Mouse (Mus musculus) neural tube, embryonic 13.5 days (tissue): Measurements from ENCODE around the gene Rps4x. TPM values are rescaled to one million over a fixed set of nuclear protein-coding genes. Genes with fewer than 3 reads are reported as not detected.
"Not testable (repeated sequence)": the region's sequence is repeated elsewhere in the genome, so short reads cannot be mapped to it uniquely, and the experiment has no call there.

Experiments used
- ATAC-seq: fragments of 200-750 bp; cut with Nextera tagmentation; 2 replicates; pipeline ENCODE4 v1.8.0; 2017; ENCODE audit warnings: low read depth, mild to moderate bottlenecking, moderate TSS enrichment, moderate library complexity
- H3K27ac ChIP-seq: fragments of 300-500 bp; sonication (generic); replicated peaks from 2 replicates; pipeline ENCODE4 v1.5.1; 2015; ENCODE audit warnings: moderate library complexity, mild to moderate bottlenecking, inconsistent platforms
- H3K27me3 ChIP-seq: fragments of 300-500 bp; sonication (generic); 2 replicates; pipeline ENCODE4 v1.6.1; 2015; ENCODE audit warnings: mild to moderate bottlenecking, inconsistent platforms
- H3K36me3 ChIP-seq: fragments of 300-500 bp; sonication (generic); 2 replicates; pipeline ENCODE4 v1.6.1; 2015; ENCODE audit warnings: mild to moderate bottlenecking, inconsistent platforms
- H3K4me1 ChIP-seq: fragments of 300-500 bp; sonication (generic); replicated peaks from 2 replicates; pipeline ENCODE4 v1.6.1; 2015; ENCODE audit warnings: inconsistent platforms
- H3K4me2 ChIP-seq: fragments of 300-500 bp; sonication (generic); 2 replicates; pipeline ENCODE4 v1.6.1; 2015; ENCODE audit warnings: inconsistent platforms, mild to moderate bottlenecking, moderate library complexity
- H3K4me3 ChIP-seq: fragments of 300-500 bp; sonication (generic); 2 replicates; pipeline ENCODE4 v1.5.1; 2015; ENCODE audit warnings: mild to moderate bottlenecking, inconsistent platforms
- H3K9ac ChIP-seq: fragments of 300-500 bp; sonication (generic); 2 replicates; pipeline ENCODE4 v1.6.1; 2015; ENCODE audit warnings: moderate library complexity, mild to moderate bottlenecking, inconsistent platforms
- H3K9me3 ChIP-seq: fragments of 300-500 bp; sonication (generic); 2 replicates; pipeline ENCODE4 v1.6.1; 2016; ENCODE audit warnings: inconsistent platforms
- WGBS: fragments of 180-500 bp; shearing (Covaris S2); methylation state at CpG from one replicate; pipeline ENCODE4 v1.1.7; 2015; 5-methylcytosine and 5-hydroxymethylcytosine counted together
- polyA plus RNA-seq: library from polyadenylated mRNA; unstranded; fragments of >200 nt; fragmentation: Nextera tagmentation; extraction: Ambion mirVana; gene quantifications from 2 replicates; pipeline ENCODE4 v1.2.1, GENCODE M21; 2015

Rps4x gene
- polyA plus RNA-seq: 423 and 453 TPM in 2 replicates

DNA sequence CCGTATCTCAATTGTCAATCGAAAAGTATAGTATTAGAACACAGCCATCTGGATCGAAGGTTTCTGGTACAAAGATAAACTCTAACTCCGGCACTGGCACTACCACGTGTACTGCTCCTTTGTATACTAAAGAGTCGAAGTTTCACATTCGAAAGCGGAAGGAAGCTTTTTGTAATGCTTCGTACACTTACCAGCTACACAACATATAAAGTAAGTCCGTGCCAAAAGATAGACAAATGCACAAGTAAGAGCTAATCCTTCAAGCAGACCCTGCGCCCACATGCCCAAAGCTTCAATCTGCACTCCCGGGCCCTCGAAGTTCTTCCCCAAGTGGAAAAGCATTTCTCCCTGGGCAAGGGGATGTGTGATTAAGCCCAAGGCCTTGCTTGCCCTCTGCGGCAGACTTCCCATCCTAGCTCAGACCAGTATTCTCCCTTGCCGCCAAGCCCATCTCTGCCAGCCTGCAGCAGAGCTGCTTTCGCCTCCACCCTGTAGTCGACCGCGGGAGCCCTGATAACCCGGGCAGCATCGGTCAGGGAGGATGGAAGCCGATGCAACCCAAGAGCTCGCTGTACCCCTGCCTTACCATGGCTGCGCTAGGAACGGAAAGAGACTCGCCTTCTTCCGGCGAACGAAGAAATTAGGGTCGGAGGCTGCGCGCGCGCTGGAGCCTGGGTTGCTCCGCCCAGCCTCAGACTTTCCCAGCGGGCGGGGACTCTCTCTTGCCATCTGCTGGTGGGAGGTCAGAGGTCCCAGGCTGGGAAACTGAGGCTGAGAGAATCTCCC is at the start of gene Rps4x:
Gene Rps4x (minus strand): TSS at position 683 of the 786 bp plus-strand sequence.
- Histone ChIP-seq H3K27ac (peak within 1 kb of the TSS; percentile 90), H3K4me1 (peaks cover 18% of the 10 kb centered on the region), H3K4me2 (peak within 1 kb of the TSS; percentile 73), H3K9ac (peak within 1 kb of the TSS; percentile 84), H3K36me3 (peaks cover 7% of the 10 kb centered on the region), H3K4me3 (peak within 1 kb of the TSS; percentile 56), H3K9me3 (no peaks in the 10 kb centered on the region), H3K27me3 (0 out of 2 replicates have a peak, but pooled peaks cover 4% of the 10 kb centered on the region)
- WGBS: 21% methylated on average over 37 of the region's 37 CpGs
- peak; percentile 95 for ATAC-seq

DNA sequence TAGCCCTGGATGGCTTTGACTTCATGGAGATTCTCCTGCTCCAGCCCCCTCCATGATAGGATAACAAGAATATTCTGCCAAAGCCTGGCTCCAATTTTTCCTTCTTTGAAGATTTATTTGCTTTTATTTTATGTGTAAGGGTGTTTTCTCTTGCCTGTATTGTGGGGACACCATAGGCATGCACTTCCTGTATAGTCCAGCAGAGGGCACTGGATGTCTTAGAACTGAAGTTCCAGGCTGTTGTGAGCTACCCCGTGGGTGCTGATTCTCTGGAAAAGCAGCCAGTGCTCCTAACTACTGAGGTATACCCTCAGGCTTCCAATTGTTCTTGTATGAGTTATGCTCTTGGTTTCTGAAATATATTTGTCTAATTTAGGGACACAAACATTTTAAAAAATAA is 29.9 kb upstream of the Rps4x start:
- no peak for ATAC-seq
- H3K4me3 ChIP-seq: no peak overlapping the region
- H3K9me3 ChIP-seq: no peaks in the 10 kb centered on the region
- no peak overlapping the region for H3K27ac ChIP-seq
- WGBS: 26% methylated on average over 1 of the region's 1 CpGs
- no peaks in the 10 kb centered on the region for H3K4me1 ChIP-seq
- no peak overlapping the region for H3K9ac ChIP-seq
- H3K36me3 ChIP-seq: no peaks in the 10 kb centered on the region
- H3K27me3 ChIP-seq: no peaks in the 10 kb centered on the region
- H3K4me2 ChIP-seq: no peak overlapping the region

DNA sequence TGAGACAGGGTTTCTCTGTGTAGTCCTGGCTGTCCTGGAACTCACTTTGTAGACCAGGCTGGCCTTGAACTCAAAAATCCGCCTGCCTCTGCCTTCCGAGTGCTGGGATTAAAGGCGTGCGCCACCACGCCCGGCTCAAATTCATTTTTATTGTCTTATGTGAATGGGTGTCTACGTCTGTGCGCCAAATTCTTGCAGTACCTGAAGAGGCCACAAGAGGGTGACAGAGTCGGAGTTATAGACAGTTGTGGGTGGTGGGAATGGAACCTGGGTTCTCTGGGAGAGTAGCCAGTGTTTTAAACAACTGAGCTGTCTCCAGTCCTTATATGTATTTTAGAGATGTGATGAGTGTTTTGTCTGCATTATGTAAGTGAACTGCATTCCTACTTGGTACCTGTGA is 26.2 kb upstream of the Rps4x start:
- H3K4me1 ChIP-seq, H3K9me3 ChIP-seq, H3K36me3 ChIP-seq, H3K4me2 ChIP-seq, H3K27me3 ChIP-seq, H3K4me3 ChIP-seq, ATAC-seq, H3K27ac ChIP-seq, H3K9ac ChIP-seq: not testable (repeated sequence)
- 43% methylated on average over 9 of the region's 9 CpGs for WGBS

DNA sequence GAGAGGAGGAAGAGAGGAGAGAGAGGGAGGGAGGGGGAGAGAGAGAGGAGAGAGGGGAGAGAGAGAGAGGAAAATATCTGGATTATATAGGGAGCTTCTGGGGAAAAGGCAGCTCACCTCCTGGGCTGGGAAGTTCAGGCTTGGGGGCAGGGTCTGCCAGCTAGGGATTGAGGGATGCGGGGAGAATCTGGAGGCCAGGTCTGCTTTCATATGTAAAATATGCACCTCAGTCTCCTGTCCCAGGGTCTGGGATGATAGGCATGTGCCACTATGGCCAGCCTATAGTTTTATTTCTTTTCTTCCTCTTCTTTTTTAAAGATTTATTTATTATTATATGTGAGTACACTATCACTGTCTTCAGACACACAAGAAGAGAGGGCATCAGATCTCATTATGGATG is 1.6 kb upstream of the Rps4x start:
- Histone ChIP-seq H3K4me1 (peaks cover 18% of the 10 kb centered on the region), H3K27ac (no peak overlapping the region), H3K9ac (no peak overlapping the region), H3K27me3 (0 out of 2 replicates have a peak, but pooled peaks cover 3% of the 10 kb centered on the region), H3K4me3 (no peak overlapping the region), H3K9me3 (no peaks in the 10 kb centered on the region), H3K4me2 (no peak overlapping the region), H3K36me3 (no peaks in the 10 kb centered on the region)
- no peak for ATAC-seq
- 58% methylated on average over 1 of the region's 1 CpGs for WGBS

DNA sequence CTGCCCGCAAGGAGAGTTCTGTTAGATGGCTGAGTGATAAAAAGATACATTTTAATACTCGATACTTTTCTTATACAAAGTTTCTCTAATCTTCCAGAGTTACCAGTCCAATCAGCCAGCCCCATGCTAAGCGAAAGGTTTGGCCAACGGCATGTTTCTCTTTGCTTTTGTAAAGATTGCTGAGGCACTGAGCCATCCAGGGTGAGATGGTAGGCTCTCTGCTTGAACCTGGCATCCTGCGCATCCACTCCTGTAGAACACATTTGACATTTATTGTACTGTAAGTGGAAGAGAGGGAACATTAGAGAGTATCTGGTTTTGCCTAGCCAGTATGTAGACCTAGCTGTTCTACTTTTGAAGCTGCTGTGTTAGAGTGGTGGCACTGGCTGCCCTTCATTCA is 387 bp upstream of the Rps4x start:
- no peaks in the 10 kb centered on the region for H3K9me3 ChIP-seq
- 0 out of 2 replicates have a peak, but pooled peaks cover 4% of the 10 kb centered on the region for H3K27me3 ChIP-seq
- H3K4me2 ChIP-seq: no peak overlapping the region
- 0 out of 2 replicates have a peak overlapping the region, but pooled peaks have one; percentile 56 for H3K4me3 ChIP-seq
- no peak overlapping the region for H3K9ac ChIP-seq
- peaks cover under 1% of the 10 kb centered on the region for H3K36me3 ChIP-seq
- 0 out of 2 replicates have a peak, but pooled peaks have one; percentile 24 for ATAC-seq
- H3K27ac ChIP-seq: no peak overlapping the region
- peaks cover 18% of the 10 kb centered on the region for H3K4me1 ChIP-seq
- WGBS: 54% methylated on average over 5 of the region's 5 CpGs

DNA sequence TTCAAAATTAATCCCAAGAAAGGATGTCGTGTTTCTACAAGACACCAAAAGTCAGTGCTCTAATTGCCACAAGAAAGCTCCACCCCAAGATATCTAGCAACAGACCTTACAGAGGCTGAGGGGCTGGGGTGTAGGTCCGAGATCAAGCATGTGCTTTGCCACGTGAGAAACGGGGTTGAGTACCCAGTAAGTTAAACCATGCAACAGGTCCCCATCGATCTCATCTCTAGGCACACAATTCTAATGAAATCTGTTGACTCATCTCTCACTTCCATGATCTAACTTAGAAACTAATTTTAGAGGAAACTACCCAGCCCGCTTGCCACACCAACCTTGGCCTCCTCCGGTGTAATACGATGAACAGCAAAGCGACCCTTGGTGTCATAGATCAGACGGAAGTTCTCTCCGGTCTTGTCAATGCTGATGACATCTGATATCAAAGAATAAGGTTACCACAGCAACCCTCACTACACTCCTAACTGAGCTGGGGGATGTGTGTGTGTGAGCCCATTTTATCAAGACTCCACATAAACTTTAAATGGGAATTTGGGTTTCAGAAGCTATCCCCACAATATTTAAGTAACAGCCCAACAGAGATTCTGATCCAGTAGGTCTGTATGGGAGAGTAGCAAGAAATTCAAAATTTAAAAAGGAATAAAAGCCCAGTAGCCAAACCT is 2.0 kb downstream of the Rps4x start:
- Histone ChIP-seq H3K36me3 (peaks cover 12% of the 10 kb centered on the region), H3K4me3 (peak overlapping the region; percentile 56), H3K4me1 (peaks cover 18% of the 10 kb centered on the region), H3K9me3 (no peaks in the 10 kb centered on the region), H3K27me3 (0 out of 2 replicates have a peak, but pooled peaks cover 4% of the 10 kb centered on the region), H3K4me2 (peak overlapping the region; percentile 73), H3K9ac (peak overlapping the region; percentile 84), H3K27ac (no peak overlapping the region)
- ATAC-seq: no peak
- WGBS: 44% methylated on average over 11 of the region's 11 CpGs

DNA sequence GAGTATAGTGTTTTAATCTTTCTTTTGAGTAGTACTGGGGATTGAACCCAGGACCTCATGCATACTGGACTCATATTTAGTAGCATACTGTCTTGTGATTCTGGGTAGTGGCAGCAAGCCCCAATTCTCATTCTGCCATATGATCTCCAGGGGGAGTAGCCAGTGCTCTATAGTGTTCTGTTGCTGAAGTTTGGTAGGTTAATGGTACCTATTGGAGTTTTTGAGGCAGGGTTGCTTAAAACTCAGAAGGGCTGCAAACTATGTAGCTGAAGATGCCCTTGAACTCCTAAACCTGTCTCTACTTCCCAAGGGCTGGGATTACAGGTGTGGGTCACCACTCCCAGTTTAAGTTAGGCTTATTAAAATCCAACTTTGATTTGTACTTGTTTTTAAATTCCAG is 6.6 kb downstream of the Rps4x start:
- peaks cover 12% of the 10 kb centered on the region for H3K36me3 ChIP-seq
- no peak for ATAC-seq
- peaks cover 9% of the 10 kb centered on the region; the same call in 1 of the 2 replicates for H3K27me3 ChIP-seq
- no peak overlapping the region for H3K27ac ChIP-seq
- no peak overlapping the region for H3K9ac ChIP-seq
- peaks cover 12% of the 10 kb centered on the region for H3K4me1 ChIP-seq
- no peak overlapping the region for H3K4me3 ChIP-seq
- H3K9me3 ChIP-seq: no peaks in the 10 kb centered on the region
- H3K4me2 ChIP-seq: no peak overlapping the region

DNA sequence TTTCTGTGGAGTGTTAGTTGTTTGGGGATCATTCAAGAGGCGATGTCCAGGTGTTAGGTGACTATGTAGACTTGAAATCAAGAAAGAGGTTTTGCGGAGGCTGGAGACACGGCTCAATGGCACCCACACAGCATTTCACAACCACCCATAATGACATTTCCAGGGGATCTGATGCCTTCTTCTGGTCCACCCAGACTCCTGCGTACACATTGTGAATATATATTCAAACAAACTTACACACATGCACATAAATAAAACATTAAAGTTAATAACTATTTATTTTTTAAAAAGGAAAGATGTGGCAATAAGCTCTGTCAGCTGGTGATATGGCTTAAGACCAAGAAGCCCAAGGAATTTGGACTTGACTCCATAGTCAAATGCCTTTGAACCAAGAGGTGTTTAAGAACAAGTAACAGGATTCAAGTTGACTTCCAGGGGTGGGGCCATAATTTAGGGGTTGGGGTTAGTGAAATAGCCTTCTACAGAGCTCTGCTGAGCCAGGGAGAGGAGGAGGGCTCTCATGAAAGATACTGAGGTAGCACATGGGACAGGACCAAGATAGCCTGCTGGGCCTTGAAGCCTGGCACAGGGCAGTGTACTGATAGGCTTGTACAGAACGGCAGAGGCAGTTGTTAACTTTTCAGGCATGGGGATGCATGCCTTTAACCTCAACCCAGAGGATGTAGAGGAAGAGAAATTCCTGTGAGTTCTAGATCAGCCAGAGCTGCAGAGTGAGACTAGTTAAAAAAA is 13.5 kb downstream of the Rps4x start:
- H3K9ac ChIP-seq: no peak overlapping the region
- H3K4me1 ChIP-seq: no peaks in the 10 kb centered on the region
- no peaks in the 10 kb centered on the region for H3K36me3 ChIP-seq
- H3K9me3 ChIP-seq: no peaks in the 10 kb centered on the region
- H3K27ac ChIP-seq: no peak overlapping the region
- WGBS: 92% methylated on average over 5 of the region's 5 CpGs
- no peak overlapping the region for H3K4me2 ChIP-seq
- no peak overlapping the region for H3K4me3 ChIP-seq
- ATAC-seq: no peak
- peaks cover 5% of the 10 kb centered on the region for H3K27me3 ChIP-seq

DNA sequence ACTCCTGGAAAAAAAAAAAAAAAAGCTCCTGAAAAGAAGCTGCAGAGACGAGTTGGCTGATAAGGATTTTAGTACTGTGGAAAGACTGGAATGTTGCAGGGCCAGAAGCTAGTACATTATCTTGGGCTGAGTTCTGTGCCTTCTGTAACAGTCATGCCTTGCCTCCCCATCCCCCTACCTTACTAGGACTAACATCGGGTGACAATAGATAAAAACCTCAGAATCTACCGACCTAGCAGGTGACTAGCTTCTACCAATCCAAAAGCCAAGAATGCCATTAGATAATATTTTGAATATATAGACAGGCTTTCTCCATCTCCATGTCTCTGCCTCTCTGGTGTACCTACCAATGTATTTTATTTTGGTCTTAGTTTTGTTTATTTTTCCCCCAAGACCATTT is 18.3 kb downstream of the Rps4x start:
- H3K27ac ChIP-seq: no peak overlapping the region
- H3K4me1 ChIP-seq: no peaks in the 10 kb centered on the region
- no peaks in the 10 kb centered on the region for H3K36me3 ChIP-seq
- no peaks in the 10 kb centered on the region for H3K9me3 ChIP-seq
- WGBS: 72% methylated on average over 3 of the region's 3 CpGs
- H3K4me2 ChIP-seq: no peak overlapping the region
- ATAC-seq: no peak
- no peak overlapping the region for H3K4me3 ChIP-seq
- no peak overlapping the region for H3K9ac ChIP-seq
- peaks cover 18% of the 10 kb centered on the region; the same call in 1 of the 2 replicates for H3K27me3 ChIP-seq

DNA sequence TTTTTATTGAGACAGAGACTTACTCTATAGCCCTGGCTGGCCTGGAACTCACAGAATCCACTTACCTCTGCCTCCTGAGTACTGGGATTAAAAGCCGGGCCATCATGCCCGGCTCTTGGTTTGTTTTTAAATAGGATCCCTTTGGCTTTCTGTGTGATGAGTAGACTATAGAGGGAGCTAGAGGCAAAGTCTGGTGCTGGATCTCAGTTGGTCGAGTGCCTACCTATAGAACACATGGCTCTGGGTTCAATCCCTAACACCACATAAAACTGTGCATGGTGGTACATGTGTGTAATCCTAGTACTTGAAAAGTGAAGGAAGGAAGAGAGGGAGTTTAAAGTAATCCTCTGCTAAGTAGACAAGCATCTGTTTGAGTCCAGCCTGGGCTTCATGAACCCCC is 19.1 kb downstream of the Rps4x start:
- Histone ChIP-seq H3K4me1 (no peaks in the 10 kb centered on the region), H3K27me3 (peaks cover 18% of the 10 kb centered on the region; the same call in 1 of the 2 replicates), H3K36me3 (no peaks in the 10 kb centered on the region), H3K9me3 (no peaks in the 10 kb centered on the region), H3K4me2 (no peak overlapping the region), H3K9ac (no peak overlapping the region), H3K4me3 (no peak overlapping the region), H3K27ac (no peak overlapping the region)
- WGBS: 61% methylated on average over 3 of the region's 3 CpGs
- no peak for ATAC-seq

DNA sequence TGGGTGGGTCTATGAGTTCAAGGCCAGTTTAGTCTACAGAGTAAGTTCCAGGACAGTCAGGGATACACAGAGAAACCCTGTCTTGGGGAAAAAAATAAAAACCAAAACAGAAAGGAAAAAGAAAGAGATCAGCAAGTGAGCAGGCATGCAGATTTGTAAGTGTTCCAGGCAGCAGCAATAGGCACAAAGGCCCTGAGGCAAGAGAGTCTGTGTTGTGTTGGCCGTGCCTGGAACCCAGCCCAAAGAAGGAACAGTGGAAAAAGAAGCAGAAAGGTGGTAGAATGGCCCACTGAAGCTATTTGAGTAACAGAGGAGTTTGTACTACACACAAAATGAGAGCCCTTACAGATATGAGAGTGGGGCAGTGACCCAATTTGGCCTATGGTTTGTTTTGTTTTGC is 19.5 kb downstream of the Rps4x start:
- Histone ChIP-seq H3K27me3 (peaks cover 18% of the 10 kb centered on the region; the same call in 1 of the 2 replicates), H3K27ac (no peak overlapping the region), H3K4me3 (no peak overlapping the region), H3K9ac (no peak overlapping the region), H3K36me3 (no peaks in the 10 kb centered on the region), H3K4me2 (no peak overlapping the region), H3K9me3 (no peaks in the 10 kb centered on the region), H3K4me1 (no peaks in the 10 kb centered on the region)
- 64% methylated on average over 1 of the region's 1 CpGs for WGBS
- no peak for ATAC-seq

DNA sequence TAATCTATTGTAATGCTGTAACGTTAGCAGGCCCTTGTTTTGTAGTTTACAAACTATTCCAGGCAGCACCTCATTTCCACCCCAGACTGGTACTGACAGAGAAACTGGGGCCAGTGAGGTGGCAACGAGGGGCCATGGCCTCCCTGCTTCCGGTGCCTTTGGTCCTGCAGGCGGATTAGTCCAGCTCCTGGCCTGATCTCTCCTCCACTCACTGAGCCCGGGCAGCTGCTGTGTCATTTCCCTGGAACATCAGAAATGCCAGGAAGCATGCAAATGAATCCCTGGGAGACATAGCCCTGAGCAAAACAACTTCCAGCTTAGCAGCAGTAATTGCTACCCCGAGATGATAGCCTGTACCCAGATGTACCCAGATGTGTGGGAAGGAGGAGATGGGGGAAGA is 22.2 kb downstream of the Rps4x start:
- Histone ChIP-seq H3K36me3 (no peaks in the 10 kb centered on the region), H3K4me3 (no peak overlapping the region), H3K4me2 (no peak overlapping the region), H3K27ac (peak overlapping the region; percentile 28; the same call in 1 of the 2 replicates), H3K27me3 (peaks cover 18% of the 10 kb centered on the region; the same call in 1 of the 2 replicates), H3K4me1 (no peaks in the 10 kb centered on the region), H3K9ac (no peak overlapping the region), H3K9me3 (no peaks in the 10 kb centered on the region)
- ATAC-seq: no peak
- WGBS: 30% methylated on average over 6 of the region's 6 CpGs
